ENCODE assay signal across 25 mouse cellular contexts in the genomic region with DNA sequence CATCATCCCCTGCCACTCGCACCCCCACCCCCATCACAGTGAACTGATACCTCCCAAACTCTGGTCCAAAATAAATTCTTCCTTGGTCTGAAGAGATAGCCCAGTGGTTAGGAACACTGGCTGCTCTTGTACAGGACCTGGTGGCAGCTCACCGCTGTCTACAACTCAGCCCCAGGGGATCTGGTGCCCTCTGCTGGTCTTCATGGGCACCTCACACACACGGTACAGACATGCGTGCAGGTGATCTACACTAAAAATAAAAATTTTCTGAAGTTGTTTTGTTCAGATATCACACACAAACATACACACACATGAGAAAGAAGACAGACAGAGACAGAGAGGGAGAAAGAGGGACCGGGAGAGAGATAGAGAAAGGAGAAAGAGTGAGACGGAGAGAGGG.
DNase-seq lines count a peak whose midpoint lies in the region; ATAC-seq and TF ChIP-seq lines count a peak whose summit lies in the region.
"Had no signal": no experiment of that assay in that cellular context is flagged by ENCODE, and none has a peak within 500 bp of the region (broad histone marks: within the 10 kb centered on the region; RNA-seq: fewer than 3 reads in every experiment).

No protein-coding gene starts in this region.

- no peak for ATAC-seq in intestine, postnatal 0 days
- ATAC-seq in intestine, embryonic 15.5 days: no peak
- ATAC-seq in lung, postnatal 0 days: no peak
- ATAC-seq in stomach, postnatal 0 days (ENCODE audit: low FRiP score, low TSS enrichment): no peak
- no peak for ATAC-seq in hindbrain, embryonic 12.5 days (ENCODE audit: low FRiP score)
- ATAC-seq: forebrain, embryonic 14.5 days; intestine, embryonic 16.5 days; midbrain, embryonic 15.5 days had no signal

- H3K27ac ChIP-seq in intestine, postnatal 0 days (ENCODE audit: low read depth, low read length): no peak overlapping the region
- no peak overlapping the region for H3K27ac ChIP-seq in intestine, embryonic 15.5 days
- H3K27ac ChIP-seq in lung, postnatal 0 days (ENCODE audit: low read length): no peak overlapping the region
- no peak overlapping the region for H3K27ac ChIP-seq in stomach, postnatal 0 days (replicated peaks)
- no peak overlapping the region for H3K27ac ChIP-seq in hindbrain, embryonic 12.5 days
- H3K27ac ChIP-seq: embryonic facial prominence, embryonic 12.5 days; midbrain, embryonic 15.5 days; neural tube, embryonic 15.5 days; stomach, embryonic 15.5 days had no signal

- no peaks in the 10 kb centered on the region for H3K27me3 ChIP-seq in intestine, postnatal 0 days (replicated peaks; ENCODE audit: control insufficient read depth, insufficient read depth, low read length)
- no peaks in the 10 kb centered on the region for H3K27me3 ChIP-seq in intestine, embryonic 15.5 days (replicated peaks)
- H3K27me3 ChIP-seq in lung, postnatal 0 days (replicated peaks; ENCODE audit: insufficient read depth, low read length): no peaks in the 10 kb centered on the region
- no peaks in the 10 kb centered on the region for H3K27me3 ChIP-seq in stomach, postnatal 0 days (ENCODE audit: control insufficient read depth, insufficient read depth, low read length)
- H3K27me3 ChIP-seq in hindbrain, embryonic 12.5 days: no peaks in the 10 kb centered on the region
- H3K27me3 ChIP-seq: embryonic facial prominence, embryonic 12.5 days; megakaryocyte, embryonic 14.5 days; midbrain, embryonic 15.5 days; neural tube, embryonic 15.5 days; stomach, embryonic 15.5 days had no signal

- no peaks in the 10 kb centered on the region for H3K36me3 ChIP-seq in intestine, postnatal 0 days (ENCODE audit: control insufficient read depth, insufficient read depth)
- no peaks in the 10 kb centered on the region for H3K36me3 ChIP-seq in intestine, embryonic 15.5 days
- H3K36me3 ChIP-seq in lung, postnatal 0 days (ENCODE audit: insufficient read depth, low read length): no peaks in the 10 kb centered on the region
- H3K36me3 ChIP-seq in stomach, postnatal 0 days (ENCODE audit: control insufficient read depth, insufficient read depth, low read length): no peaks in the 10 kb centered on the region
- no peaks in the 10 kb centered on the region for H3K36me3 ChIP-seq in hindbrain, embryonic 12.5 days
- H3K36me3 ChIP-seq: embryonic facial prominence, embryonic 12.5 days; midbrain, embryonic 15.5 days; neural tube, embryonic 15.5 days; stomach, embryonic 15.5 days had no signal

- no peaks in the 10 kb centered on the region for H3K4me1 ChIP-seq in intestine, postnatal 0 days (replicated peaks; ENCODE audit: control insufficient read depth, insufficient read depth, low read length)
- peaks cover 9% of the 10 kb centered on the region; the same call in 1 of the 2 replicates for H3K4me1 ChIP-seq in intestine, embryonic 15.5 days (replicated peaks)
- no peaks in the 10 kb centered on the region for H3K4me1 ChIP-seq in lung, postnatal 0 days (ENCODE audit: insufficient read depth, low read depth, low read length)
- H3K4me1 ChIP-seq in stomach, postnatal 0 days (replicated peaks; ENCODE audit: control insufficient read depth, insufficient read depth): no peaks in the 10 kb centered on the region
- H3K4me1 ChIP-seq in hindbrain, embryonic 12.5 days: no peaks in the 10 kb centered on the region
- H3K4me1 ChIP-seq: embryonic facial prominence, embryonic 12.5 days; megakaryocyte, embryonic 14.5 days; stomach, embryonic 15.5 days had no signal

- TF ChIP-seq EP300 in lung, postnatal 0 days (IDR thresholded peaks at IDR 0.05): no peak
- no peak for TF ChIP-seq EP300 in stomach, postnatal 0 days (optimal IDR thresholded peaks at IDR 0.05)

- 97% methylated on average over 6 of the region's 6 CpGs for WGBS in intestine, postnatal 0 days
- 94% methylated on average over 6 of the region's 6 CpGs for WGBS in intestine, embryonic 15.5 days
- WGBS in lung, postnatal 0 days: 96% methylated on average over 6 of the region's 6 CpGs
- 95% methylated on average over 6 of the region's 6 CpGs for WGBS in stomach, postnatal 0 days
- 93% methylated on average over 6 of the region's 6 CpGs for WGBS in hindbrain, embryonic 12.5 days

- peak; percentile 46 for TF ChIP-seq CTCF in intestine, postnatal 0 days (IDR thresholded peaks at IDR 0.05; ENCODE audit: low read depth)
- TF ChIP-seq CTCF in lung, postnatal 0 days (IDR thresholded peaks at IDR 0.05): 0 out of 2 replicates have a peak, but pooled peaks have one; percentile 13
- TF ChIP-seq CTCF in stomach, postnatal 0 days (IDR thresholded peaks at IDR 0.05; ENCODE audit: low read depth): peak; percentile 32; the same call in 1 of the 2 replicates

- no peak overlapping the region for H3K9ac ChIP-seq in intestine, postnatal 0 days (ENCODE audit: low read depth, low read length)
- H3K9ac ChIP-seq in intestine, embryonic 15.5 days: no peak overlapping the region
- no peak overlapping the region for H3K9ac ChIP-seq in lung, postnatal 0 days (replicated peaks; ENCODE audit: low read depth)
- H3K9ac ChIP-seq in stomach, postnatal 0 days (ENCODE audit: low read length): no peak overlapping the region
- no peak overlapping the region for H3K9ac ChIP-seq in hindbrain, embryonic 12.5 days
- H3K9ac ChIP-seq: embryonic facial prominence, embryonic 12.5 days; midbrain, embryonic 15.5 days; neural tube, embryonic 15.5 days; stomach, embryonic 15.5 days had no signal

- DNase-seq in lung, postnatal 0 days (ENCODE audit: low spot score): no peak
- DNase-seq in lung, adult 18-20 months: no peak
- DNase-seq in ZHBTc4 (ENCODE audit: low read depth, low spot score): peak; percentile 68
- DNase-seq in stomach, postnatal 0 days (ENCODE audit: low spot score): no peak
- DNase-seq in c-Kit-positive CD71-positive TER-119-positive erythroid progenitor cells, embryonic 14.5 days (ENCODE audit: low spot score): no peak
- DNase-seq: cerebellum, adult 9-10 months; heart, postnatal 10 days; kidney, postnatal 14 days; left cerebral cortex, postnatal 4 days; lung, postnatal 14 days; right cerebral cortex, postnatal 14 days; thymus, adult 2 months had no signal

- H3K9me3 ChIP-seq in intestine, postnatal 0 days (ENCODE audit: control insufficient read depth): no peaks in the 10 kb centered on the region
- no peaks in the 10 kb centered on the region for H3K9me3 ChIP-seq in intestine, embryonic 15.5 days
- H3K9me3 ChIP-seq in lung, postnatal 0 days (ENCODE audit: low read length): no peaks in the 10 kb centered on the region
- no peaks in the 10 kb centered on the region for H3K9me3 ChIP-seq in stomach, postnatal 0 days (ENCODE audit: control insufficient read depth, low read length)
- H3K9me3 ChIP-seq in hindbrain, embryonic 12.5 days (replicated peaks): peaks cover 2% of the 10 kb centered on the region
- H3K9me3 ChIP-seq: embryonic facial prominence, embryonic 12.5 days; midbrain, embryonic 15.5 days; neural tube, embryonic 15.5 days; stomach, embryonic 15.5 days had no signal

- H3K4me2 ChIP-seq in intestine, postnatal 0 days (replicated peaks; ENCODE audit: low read depth): no peak overlapping the region
- no peak overlapping the region for H3K4me2 ChIP-seq in intestine, embryonic 15.5 days (replicated peaks)
- H3K4me2 ChIP-seq in lung, postnatal 0 days (replicated peaks; ENCODE audit: low read depth, low read length): no peak overlapping the region
- no peak overlapping the region for H3K4me2 ChIP-seq in stomach, postnatal 0 days (replicated peaks; ENCODE audit: low read depth)
- no peak overlapping the region for H3K4me2 ChIP-seq in hindbrain, embryonic 12.5 days (replicated peaks)
- H3K4me2 ChIP-seq: embryonic facial prominence, embryonic 12.5 days; heart, embryonic 11.5 days; liver, embryonic 11.5 days; midbrain, embryonic 15.5 days; neural tube, embryonic 15.5 days; stomach, embryonic 15.5 days had no signal

- no peak overlapping the region for H3K4me3 ChIP-seq in intestine, postnatal 0 days (ENCODE audit: low read depth, low read length)
- no peak overlapping the region for H3K4me3 ChIP-seq in intestine, embryonic 15.5 days (replicated peaks)
- no peak overlapping the region for H3K4me3 ChIP-seq in lung, postnatal 0 days (ENCODE audit: low read depth, low read length)
- H3K4me3 ChIP-seq in stomach, postnatal 0 days (ENCODE audit: low read depth, low read length): no peak overlapping the region
- no peak overlapping the region for H3K4me3 ChIP-seq in hindbrain, embryonic 12.5 days
- H3K4me3 ChIP-seq: embryonic facial prominence, embryonic 12.5 days; erythroblast, embryonic 14.5 days; megakaryocyte, embryonic 14.5 days; midbrain, embryonic 15.5 days; neural tube, embryonic 15.5 days; stomach, embryonic 15.5 days had no signal
